8 mouse cellular contexts compared by ENCODE assay signal in genomic region chr19:25406481-25407184, GRCm38 (mm10).
DNase-seq lines count a peak whose midpoint lies in the region; ATAC-seq and TF ChIP-seq lines count a peak whose summit lies in the region.

No protein-coding gene starts in this region.

- no peak for DNase-seq in spleen, adult 2 months (ENCODE audit: low read depth in 1 of 2, low spot score in 2 of 2)
- no peak for DNase-seq in spleen, adult 12 weeks (ENCODE audit: low spot score)
- DNase-seq in kidney, postnatal 14 days = peak; percentile 83
- DNase-seq in liver, embryonic 14.5 days (ENCODE audit: low read depth in 3 of 3, low spot score in 3 of 3) = no peak
- peak; percentile 43 for DNase-seq in thymus, postnatal 25 days

- no peaks in the 10 kb centered on the region for H3K36me3 ChIP-seq in spleen, adult 2 months (ENCODE audit: control insufficient read depth, insufficient read depth, low read length)
- H3K36me3 ChIP-seq in forebrain, embryonic 13.5 days (ENCODE audit: poor library complexity, severe bottlenecking) = peaks cover 11% of the 10 kb centered on the region; the same call in 1 of the 2 replicates
- peaks cover 21% of the 10 kb centered on the region for H3K36me3 ChIP-seq in heart, embryonic 15.5 days
- H3K36me3 ChIP-seq in liver, embryonic 14.5 days (replicated peaks; ENCODE audit: control insufficient read depth, insufficient read depth, low read depth) = no peaks in the 10 kb centered on the region
- peaks cover 12% of the 10 kb centered on the region for H3K36me3 ChIP-seq in neural tube, embryonic 15.5 days

- peak; percentile 86 for ATAC-seq in forebrain, embryonic 13.5 days
- peak; percentile 79 for ATAC-seq in heart, embryonic 15.5 days (replicated peaks; ENCODE audit: insufficient number of reproducible peaks, insufficient read depth, low FRiP score, low read depth)
- peak; percentile 69 for ATAC-seq in liver, embryonic 14.5 days (ENCODE audit: insufficient read depth)
- peak; percentile 67 for ATAC-seq in neural tube, embryonic 15.5 days (ENCODE audit: low FRiP score)

- H3K27me3 ChIP-seq in spleen, adult 2 months (ENCODE audit: control insufficient read depth, insufficient read depth, low read length) = peaks cover 6% of the 10 kb centered on the region
- H3K27me3 ChIP-seq in forebrain, embryonic 13.5 days = peaks cover 42% of the 10 kb centered on the region
- H3K27me3 ChIP-seq in heart, embryonic 15.5 days = no peaks in the 10 kb centered on the region
- peaks cover 15% of the 10 kb centered on the region for H3K27me3 ChIP-seq in liver, embryonic 14.5 days (ENCODE audit: control insufficient read depth, insufficient read depth, low read length)
- 0 out of 2 replicates have a peak, but pooled peaks cover 3% of the 10 kb centered on the region for H3K27me3 ChIP-seq in neural tube, embryonic 15.5 days (replicated peaks)

- H3K9ac ChIP-seq in forebrain, embryonic 13.5 days = peak overlapping the region; percentile 61
- peak overlapping the region; percentile 68 for H3K9ac ChIP-seq in heart, embryonic 15.5 days
- no peak overlapping the region for H3K9ac ChIP-seq in liver, embryonic 14.5 days (replicated peaks)
- H3K9ac ChIP-seq in neural tube, embryonic 15.5 days (replicated peaks) = peak overlapping the region; percentile 30; the same call in 1 of the 2 replicates

- TF ChIP-seq POLR2A in spleen, adult 2 months (IDR thresholded peaks at IDR 0.05; ENCODE audit: low read depth, low read length) = no peak

- no peak for TF ChIP-seq EP300 in liver, embryonic 14.5 days (IDR thresholded peaks at IDR 0.05; ENCODE audit: low read depth)

- H3K4me2 ChIP-seq in forebrain, embryonic 13.5 days = peak overlapping the region; percentile 80
- peak overlapping the region; percentile 81 for H3K4me2 ChIP-seq in heart, embryonic 15.5 days
- H3K4me2 ChIP-seq in liver, embryonic 14.5 days (ENCODE audit: low read depth) = peak overlapping the region; percentile 48
- peak overlapping the region; percentile 77 for H3K4me2 ChIP-seq in neural tube, embryonic 15.5 days

- no peaks in the 10 kb centered on the region for H3K9me3 ChIP-seq in forebrain, embryonic 13.5 days (replicated peaks)
- H3K9me3 ChIP-seq in heart, embryonic 15.5 days (replicated peaks) = no peaks in the 10 kb centered on the region
- H3K9me3 ChIP-seq in liver, embryonic 14.5 days (ENCODE audit: control insufficient read depth, low read length) = no peaks in the 10 kb centered on the region
- no peaks in the 10 kb centered on the region for H3K9me3 ChIP-seq in neural tube, embryonic 15.5 days (replicated peaks)

- 5% methylated on average over 28 of the region's 28 CpGs for WGBS in spleen, adult 2 months
- WGBS in forebrain, embryonic 13.5 days = 2% methylated on average over 28 of the region's 28 CpGs
- WGBS in heart, embryonic 15.5 days = under 1% methylated on average over 28 of the region's 28 CpGs
- 2% methylated on average over 28 of the region's 28 CpGs for WGBS in liver, embryonic 14.5 days (ENCODE audit: insufficient replicate concordance)
- 1% methylated on average over 28 of the region's 28 CpGs for WGBS in neural tube, embryonic 15.5 days

- peak overlapping the region; percentile 35; the same call in 1 of the 2 replicates for H3K27ac ChIP-seq in spleen, adult 2 months (ENCODE audit: insufficient read depth, low read length)
- 0 out of 2 replicates have a peak overlapping the region, but pooled peaks have one; percentile 11 for H3K27ac ChIP-seq in forebrain, embryonic 13.5 days
- H3K27ac ChIP-seq in heart, embryonic 15.5 days = peak overlapping the region; percentile 94
- no peak overlapping the region for H3K27ac ChIP-seq in liver, embryonic 14.5 days
- peak overlapping the region; percentile 69; the same call in 1 of the 2 replicates for H3K27ac ChIP-seq in neural tube, embryonic 15.5 days (replicated peaks)

- H3K4me1 ChIP-seq in spleen, adult 2 months (ENCODE audit: control insufficient read depth, insufficient read depth, insufficient read length) = no peaks in the 10 kb centered on the region
- H3K4me1 ChIP-seq in forebrain, embryonic 13.5 days = peaks cover 29% of the 10 kb centered on the region
- peaks cover 53% of the 10 kb centered on the region for H3K4me1 ChIP-seq in heart, embryonic 15.5 days (replicated peaks)
- no peaks in the 10 kb centered on the region for H3K4me1 ChIP-seq in liver, embryonic 14.5 days (replicated peaks; ENCODE audit: control insufficient read depth in 2 of 2, insufficient read depth in 2 of 2, low read length in 1 of 2)
- peaks cover 29% of the 10 kb centered on the region for H3K4me1 ChIP-seq in neural tube, embryonic 15.5 days

- TF ChIP-seq CTCF in spleen, adult 2 months (IDR thresholded peaks at IDR 0.05; ENCODE audit: extremely low read depth, insufficient read depth, insufficient read length, insufficient replicate concordance) = no peak
- TF ChIP-seq CTCF in liver, embryonic 14.5 days (IDR thresholded peaks at IDR 0.05; ENCODE audit: low read depth) = no peak

- peak overlapping the region; percentile 16; the same call in 1 of the 2 replicates for H3K4me3 ChIP-seq in spleen, adult 2 months (ENCODE audit: extremely low read depth, insufficient read depth, insufficient read length)
- H3K4me3 ChIP-seq in forebrain, embryonic 13.5 days = peak overlapping the region; percentile 39
- H3K4me3 ChIP-seq in heart, embryonic 15.5 days = peak overlapping the region; percentile 54
- peak overlapping the region; percentile 22 to 35 for H3K4me3 ChIP-seq in liver, embryonic 14.5 days (ENCODE audit: insufficient read depth in 1 of 2, low read depth in 2 of 2, low read length in 2 of 2)
- H3K4me3 ChIP-seq in neural tube, embryonic 15.5 days (replicated peaks) = peak overlapping the region; percentile 40

Comparison
In these comparisons a context has a peak if more than half of its experiments do, and no peak if none do; other contexts are left out.
1. DNase-seq: peak in kidney, postnatal 14 days (single experiment) and thymus, postnatal 25 days (single experiment); none in spleen, adult 2 months (0 of 2), spleen, adult 12 weeks (single experiment) and liver, embryonic 14.5 days (0 of 3).
2. Peak in every context shown above with its lines, with median percentiles within 50 percentile points of each other: H3K4me3 ChIP-seq, ATAC-seq and H3K4me2 ChIP-seq.